Mouse (Mus musculus) left cerebral cortex, adult 2 months (tissue): ENCODE measurements around the gene Chn1. TPM values are rescaled to one million over a fixed set of nuclear protein-coding genes. Genes with fewer than 3 reads are reported as not detected.

Source experiments
- DNase-seq, 2 experiments: peaks; one replicate each; pipeline ENCODE4 v3.0.0; 2021 to 2022; ENCODE audit warnings: low spot score in 2 of 2, mixed read lengths in 1 of 2; ENCODE audit errors: extremely low spot score in 1 of 2
- H3K27ac ChIP-seq: fragments of 200-600 bp; 2 replicates; pipeline ENCODE4 v1.8.1; 2022
- H3K4me3 ChIP-seq: fragments of 200-600 bp; 2 replicates; pipeline ENCODE4 v1.8.1; 2022
- CTCF ChIP-seq: fragments of 200-600 bp; IDR thresholded peaks from 2 replicates; pipeline ENCODE4 v1.8.1; 2022; ENCODE audit warnings: antibody characterized with exemption, mild to moderate bottlenecking, moderate library complexity
- intact Hi-C: fragments of 180-260 bp; cut with DNase I; formaldehyde crosslinking; loops from one replicate; pipeline ENCODE4 v1.15.1; 2025
- total RNA-seq, 2 experiments: library from RNA; stranded (reverse); gene quantifications; 2 replicates each; pipeline ENCODE4 v1.2.3; 2021

The Chn1 gene
- total RNA-seq, 2 experiments from 2014 or later = 1,492 to 1,637 TPM

DNA sequence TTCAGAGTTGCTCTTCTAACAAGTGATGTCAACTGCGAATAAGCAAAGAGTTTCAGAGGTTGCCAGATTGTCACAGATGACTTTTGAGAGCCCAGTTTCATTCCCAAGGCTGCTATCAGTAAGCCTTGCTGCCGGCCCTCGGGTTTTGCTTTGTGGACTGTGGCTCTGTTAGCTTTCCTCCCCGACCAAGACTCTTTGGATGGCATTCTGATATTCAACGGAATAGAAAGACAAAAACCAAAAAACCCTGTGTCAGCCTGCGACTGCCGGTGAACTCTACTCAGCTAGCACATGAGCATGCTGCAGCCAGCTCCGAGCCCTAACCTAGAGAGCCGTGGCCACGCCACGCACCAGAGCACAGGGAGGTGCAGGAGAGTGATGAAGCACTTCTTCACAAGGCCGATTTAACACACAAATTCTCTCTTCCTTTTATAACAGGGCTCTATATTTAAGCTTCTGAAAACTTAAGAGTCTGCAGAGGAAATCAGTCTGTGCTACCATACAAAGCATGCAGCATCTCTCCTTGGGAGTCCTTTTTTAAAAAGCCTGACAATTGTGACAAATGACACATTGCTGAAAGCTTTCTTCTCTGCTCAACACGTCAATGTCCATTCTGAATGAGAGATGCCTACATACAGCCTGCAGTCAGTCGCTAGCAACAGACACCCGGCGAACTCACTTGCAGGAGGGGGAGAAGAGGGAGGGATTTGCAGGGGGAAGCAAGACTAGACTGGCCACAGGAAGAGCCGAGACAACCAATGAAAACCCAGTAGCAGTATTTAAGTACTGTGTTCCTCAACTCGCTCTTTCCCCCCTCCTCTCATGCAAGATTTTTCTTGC, 115.2 kb downstream of the Chn1 start:
- peak; percentile 68 to 77 for DNase-seq
- peak overlapping the region; percentile 64 for H3K4me3 ChIP-seq
- H3K27ac ChIP-seq = peak overlapping the region; percentile 93
- no peak for TF ChIP-seq CTCF
- intact Hi-C loops = loop anchor here (2.0 to 5.0 kb wide), 4 partner anchors 29 to 82 kb away; no protein-coding TSS in a partner anchor

DNA sequence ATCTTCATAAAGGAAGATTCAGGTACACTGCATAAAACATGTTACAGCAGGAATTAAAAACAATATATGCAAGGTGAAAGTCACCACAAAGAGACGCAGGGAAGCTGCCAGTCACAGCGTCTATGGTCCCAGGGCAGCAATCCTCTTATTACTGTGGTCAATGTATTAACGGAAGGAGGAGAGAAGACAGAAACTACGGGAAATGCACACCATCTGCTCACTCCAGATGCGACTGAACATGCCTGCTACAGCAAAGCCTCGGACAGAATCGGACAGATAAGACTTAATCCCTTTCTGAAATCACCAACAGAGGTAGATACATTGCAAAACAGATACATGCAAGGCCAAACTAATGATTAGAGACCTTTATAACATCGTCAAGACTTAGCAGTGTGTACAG, 116.1 kb downstream of the Chn1 start:
- intact Hi-C loops = loop anchor here (5.0 kb wide), 1 partner anchor 83 kb away; no protein-coding TSS in a partner anchor
- Histone ChIP-seq H3K4me3 (peak overlapping the region; percentile 64), H3K27ac (peak overlapping the region; percentile 93)
- TF ChIP-seq CTCF = no peak
- no peak for DNase-seq

DNA sequence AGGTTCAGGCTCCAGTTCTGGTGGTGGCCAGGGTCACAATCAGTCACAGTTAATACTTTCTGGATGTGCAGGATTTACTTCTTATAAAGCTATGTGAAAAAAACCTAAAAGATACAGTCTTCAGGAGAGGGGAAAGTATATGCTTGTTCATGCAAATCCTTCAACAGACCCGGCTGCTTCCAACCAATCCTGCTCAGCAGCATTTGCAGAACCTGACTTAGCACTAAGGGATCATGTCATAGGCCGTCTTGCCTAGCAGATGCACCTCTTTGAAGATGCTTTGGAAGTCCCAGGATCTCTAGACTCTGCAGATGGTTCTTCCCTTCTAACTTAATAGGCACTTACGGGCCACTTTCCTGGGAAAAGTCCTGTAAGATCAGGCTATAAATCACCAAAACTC, 117.2 kb downstream of the Chn1 start:
- TF ChIP-seq CTCF = no peak
- Histone ChIP-seq H3K4me3 (peak overlapping the region; percentile 64), H3K27ac (peak overlapping the region; percentile 93)
- peak in 1 of 2 experiments; percentile 41 for DNase-seq
- intact Hi-C loops = loop anchor here (1.0 to 5.0 kb wide), 3 partner anchors 65 to 84 kb away; no protein-coding TSS in a partner anchor

DNA sequence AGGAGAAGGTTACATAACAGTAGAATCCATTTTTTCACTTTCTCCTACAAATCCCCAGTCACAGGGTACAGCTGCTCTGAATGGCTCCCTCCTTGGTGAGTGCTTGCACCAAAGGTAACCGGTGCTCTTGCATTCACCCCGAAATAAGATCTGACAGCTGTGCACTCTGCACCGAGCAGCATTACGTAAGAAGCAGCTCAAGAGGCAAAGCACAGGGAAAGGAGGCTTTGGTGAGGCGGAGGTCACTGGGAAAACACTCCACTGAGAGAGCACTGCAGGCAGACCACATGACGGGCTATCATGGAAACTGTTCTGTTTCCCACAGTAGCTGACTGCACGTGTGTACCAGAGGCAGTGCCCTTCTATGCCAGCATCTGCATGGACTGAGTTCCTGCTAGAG, 118.0 kb downstream of the Chn1 start:
- Histone ChIP-seq H3K27ac (peak overlapping the region; percentile 93), H3K4me3 (peak overlapping the region; percentile 64)
- no peak for TF ChIP-seq CTCF
- peak; percentile 61 to 68 for DNase-seq
- intact Hi-C loops = loop anchor here (1.0 to 5.0 kb wide), 3 partner anchors 64 to 85 kb away; no protein-coding TSS in a partner anchor

DNA sequence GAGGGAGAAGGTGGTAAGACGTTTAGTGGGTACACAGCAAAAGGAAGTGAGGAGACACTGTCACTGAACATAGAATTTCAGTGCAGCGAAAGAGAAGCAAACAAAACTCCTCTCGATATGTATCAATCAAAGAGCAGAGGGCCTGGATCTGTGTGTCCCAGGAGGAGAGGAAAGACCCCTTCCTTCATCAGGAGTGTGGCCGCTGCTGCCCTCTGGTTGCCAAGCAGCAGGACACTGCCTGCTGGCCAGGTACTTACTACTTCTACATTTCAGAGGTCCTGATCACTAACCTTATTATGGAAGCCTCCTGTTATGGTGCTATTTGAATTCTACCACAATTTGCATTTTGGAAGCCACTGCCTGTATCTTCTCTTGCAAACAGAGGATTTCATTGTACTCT, 119.5 kb downstream of the Chn1 start:
- peak; percentile 23 for TF ChIP-seq CTCF
- Histone ChIP-seq H3K4me3 (peak overlapping the region; percentile 64), H3K27ac (peak overlapping the region; percentile 93)
- DNase-seq = no peak
- intact Hi-C loops = loop anchor here (2.0 to 5.0 kb wide), 2 partner anchors 63 to 87 kb away; no protein-coding TSS in a partner anchor

DNA sequence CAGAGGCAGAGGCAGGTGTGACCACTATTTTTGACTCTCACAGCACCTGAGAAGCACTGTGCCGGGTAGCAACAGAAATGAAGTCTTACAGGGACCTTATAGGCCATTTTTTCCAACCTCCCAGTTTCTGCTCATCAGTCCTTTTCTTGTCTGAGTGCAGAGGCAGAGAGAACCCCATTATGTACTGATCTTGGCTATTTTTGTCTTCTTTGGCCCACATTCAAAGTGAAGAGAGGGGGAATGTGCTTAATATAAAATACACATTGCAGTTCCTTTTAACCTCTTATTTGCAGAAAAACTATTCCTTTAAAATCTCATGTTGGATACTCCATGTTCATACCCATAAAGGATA, 120.3 kb downstream of the Chn1 start:
- peak overlapping the region; percentile 93 for H3K27ac ChIP-seq
- DNase-seq = no peak
- no peak for TF ChIP-seq CTCF
- H3K4me3 ChIP-seq = peak overlapping the region; percentile 64
- intact Hi-C loops = loop anchor here (5.0 kb wide), 1 partner anchor 87 kb away; no protein-coding TSS in a partner anchor

DNA sequence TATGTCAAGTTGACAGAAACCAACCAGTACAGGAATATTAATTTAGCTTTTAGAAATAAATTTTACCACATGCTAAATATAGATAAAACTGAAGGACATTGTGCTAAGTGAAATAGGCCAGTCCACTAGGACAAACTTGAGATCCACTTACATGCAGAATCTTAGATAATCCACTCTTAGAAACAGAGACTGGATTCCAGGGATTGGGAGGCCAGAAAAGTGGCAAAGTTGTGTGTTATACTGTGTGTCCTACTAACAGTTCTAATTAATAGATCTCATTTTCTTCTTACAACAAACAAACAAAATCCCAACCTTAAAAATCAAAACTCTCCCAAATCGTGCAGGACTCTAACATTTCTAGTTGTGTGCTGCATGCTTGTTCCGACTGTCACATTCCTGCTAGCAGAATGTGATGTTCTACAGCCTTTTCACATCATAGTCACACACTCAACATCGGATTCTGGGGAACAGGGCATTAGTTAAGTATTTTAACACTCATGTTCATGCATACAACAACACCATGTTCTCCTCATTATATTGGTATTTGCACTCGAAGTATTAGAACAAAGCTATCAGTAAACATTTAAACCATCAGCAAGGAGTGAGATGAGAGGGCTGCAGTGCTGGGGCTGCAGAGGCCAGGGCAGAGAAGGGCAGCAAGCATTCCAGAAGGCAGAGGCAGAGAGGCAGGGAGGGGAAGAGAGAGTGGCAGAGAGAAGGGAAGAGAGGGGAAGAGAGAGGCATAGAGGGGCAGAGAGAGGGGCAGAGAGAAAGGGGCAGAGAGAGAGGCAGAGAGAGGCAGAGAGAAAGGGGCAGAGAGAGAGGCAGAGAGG, 120.9 kb downstream of the Chn1 start:
- intact Hi-C loops = no loop called here
- H3K27ac ChIP-seq = peak overlapping the region; percentile 93
- H3K4me3 ChIP-seq = peak overlapping the region; percentile 11; the same call in 1 of the 2 replicates
- no peak for TF ChIP-seq CTCF
- no peak for DNase-seq

DNA sequence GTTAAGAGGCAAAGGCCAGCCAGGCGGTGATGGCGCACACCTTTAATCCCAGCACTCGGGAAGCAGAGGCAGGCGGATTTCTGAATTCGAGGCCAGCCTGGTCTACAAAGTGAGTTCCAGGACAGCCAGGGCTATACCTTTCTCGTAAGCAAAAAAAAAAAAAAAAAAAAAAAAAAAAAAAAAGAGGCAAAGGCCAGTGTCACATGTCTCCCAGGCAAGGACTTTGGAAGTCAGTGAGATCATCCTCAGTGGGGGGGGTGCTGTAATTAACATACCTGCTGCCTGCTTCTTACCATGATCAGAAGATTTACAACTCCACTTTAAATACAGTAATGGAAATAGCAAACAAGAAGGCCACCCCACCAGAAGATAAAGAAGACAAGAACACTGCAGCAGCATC, 137.5 kb downstream of the Chn1 start:
- TF ChIP-seq CTCF = no peak
- Histone ChIP-seq H3K27ac (no peak overlapping the region; the same call in 1 of the 2 replicates), H3K4me3 (no peak overlapping the region)
- intact Hi-C loops = no loop called here
- DNase-seq = no peak

DNA sequence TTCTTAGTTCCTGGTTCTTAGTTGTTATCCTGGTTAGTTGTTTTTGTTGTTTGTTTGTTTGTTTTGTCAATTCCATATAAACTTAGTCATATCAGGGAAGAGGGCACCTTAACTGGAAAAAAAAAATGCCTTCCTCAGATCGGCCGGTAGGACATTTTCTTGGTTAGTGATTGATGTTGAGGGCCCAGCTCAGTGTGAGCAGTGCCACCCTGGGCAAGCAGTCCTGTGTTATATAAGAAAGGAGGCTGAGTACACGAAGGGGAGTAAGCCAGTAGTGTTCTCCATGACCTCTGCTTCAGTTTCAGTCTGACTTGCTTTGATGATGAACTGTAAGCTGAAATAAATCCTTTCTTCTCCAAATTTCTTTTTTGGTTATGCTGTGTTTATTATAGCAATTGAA, 138.8 kb downstream of the Chn1 start:
- H3K27ac ChIP-seq = peak overlapping the region; percentile 16; the same call in 1 of the 2 replicates
- intact Hi-C loops = no loop called here
- no peak for TF ChIP-seq CTCF

DNA sequence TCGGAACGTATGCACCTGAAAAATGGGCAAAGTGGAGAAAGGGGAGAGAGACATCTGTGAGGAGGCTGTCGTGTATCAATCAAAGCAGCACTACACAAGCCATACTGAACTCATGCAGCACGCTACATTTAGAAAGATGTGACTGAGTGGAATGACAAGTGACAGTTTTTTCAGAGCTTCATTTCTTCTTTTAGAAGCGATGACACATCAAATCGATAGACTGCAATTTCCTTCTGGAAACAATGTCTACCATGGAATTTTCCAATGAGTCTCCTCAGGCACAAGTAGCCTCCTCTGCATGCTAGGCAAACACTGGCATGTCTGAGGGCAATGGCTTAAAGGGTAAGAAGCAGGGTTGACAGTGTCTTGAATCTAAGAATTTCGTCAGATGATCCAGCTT, 143.3 kb downstream of the Chn1 start:
- peak overlapping the region; percentile 69 for H3K27ac ChIP-seq
- intact Hi-C loops = no loop called here
- H3K4me3 ChIP-seq = no peak overlapping the region
- DNase-seq = no peak
- no peak for TF ChIP-seq CTCF

More for the DNA sequence above, 138.8 kb downstream of the Chn1 start:
- DNase-seq = no peak
- H3K4me3 ChIP-seq = no peak overlapping the region

DNA sequence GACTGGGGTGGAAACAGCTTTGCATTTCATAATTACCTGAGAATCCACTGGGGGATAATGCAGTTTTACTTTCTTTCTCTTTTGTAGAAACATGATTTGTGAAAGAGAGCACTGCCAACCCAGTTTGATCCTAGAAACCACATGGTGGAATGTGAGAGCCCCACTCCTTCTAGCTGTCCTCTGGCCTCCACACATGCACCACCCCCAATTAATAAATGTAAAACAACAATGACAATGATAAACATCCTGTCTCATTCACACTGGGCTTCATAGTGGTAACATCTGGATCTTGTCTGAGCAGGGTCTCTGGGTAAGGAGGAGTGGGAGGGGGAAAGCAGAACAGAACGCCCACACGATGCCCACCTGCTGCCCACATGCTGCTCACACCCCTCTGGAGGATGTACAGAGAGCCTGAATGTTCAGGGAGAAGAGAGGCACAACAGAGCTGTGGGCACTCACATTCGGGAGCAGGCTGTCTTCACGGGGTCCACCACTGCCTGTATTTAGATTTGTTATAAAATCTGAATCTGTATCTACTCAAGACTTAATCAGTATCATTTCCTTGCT, 156.6 kb downstream of the Chn1 start:
- intact Hi-C loops = no loop called here
- Histone ChIP-seq H3K4me3 (no peak overlapping the region), H3K27ac (peak overlapping the region; percentile 55; the same call in 1 of the 2 replicates)
- no peak for TF ChIP-seq CTCF
- DNase-seq = no peak
